Mouse (Mus musculus) CH12.LX (cell line): Measurements from ENCODE around the gene Ppm1m. TPM values are rescaled to one million over a fixed set of nuclear protein-coding genes. Genes with fewer than 3 reads are reported as not detected.

Experiments used
- DNase-seq: peaks from one replicate; pipeline ENCODE4 v3.0.0-alpha.2; 2013; ENCODE audit errors: extremely low read depth
- H3K27ac ChIP-seq: 2 replicates; pipeline ENCODE4 v1.5.1; 2012; ENCODE audit warnings: low read depth, mild to moderate bottlenecking, control low read depth, moderate library complexity; ENCODE audit not compliant: insufficient read depth
- H3K27me3 ChIP-seq: replicated peaks from 2 replicates; pipeline ENCODE3; 2012; ENCODE audit warnings: inconsistent platforms
- H3K36me3 ChIP-seq, 2 experiments: replicated peaks in 1 of 2; 2 replicates each; pipeline versions ENCODE3 to v1.6.1; 2012; ENCODE audit warnings: inconsistent platforms in 1 of 2, low read length in 1 of 2, mild to moderate bottlenecking in 1 of 2, mixed read lengths in 1 of 2, moderate library complexity in 1 of 2; ENCODE audit not compliant: control insufficient read depth in 1 of 2, insufficient read depth in 1 of 2
- H3K4me1 ChIP-seq, 2 experiments: 2 replicates each; pipeline ENCODE4 v1.6.1; 2012; ENCODE audit warnings: inconsistent platforms in 1 of 2, moderate library complexity in 1 of 2; ENCODE audit not compliant: insufficient read depth in 2 of 2, control insufficient read depth in 1 of 2
- H3K4me2 ChIP-seq: 2 replicates; pipeline ENCODE4 v1.6.1; 2012; ENCODE audit warnings: low read depth, mild to moderate bottlenecking, control low read depth; ENCODE audit not compliant: poor library complexity, insufficient read depth, severe bottlenecking
- H3K4me3 ChIP-seq, 3 experiments: fragments of 150-350 bp in 1 of 3; sonication (generic) in 1 of 3; replicated peaks in 1 of 3; 2 replicates each; pipeline versions ENCODE3 to v1.5.1; 2011 to 2012; ENCODE audit warnings: low read depth in 2 of 3, low read length in 2 of 3, mild to moderate bottlenecking in 2 of 3, moderate library complexity in 2 of 3, control low read depth in 1 of 3, improper control_type of control experiment in 1 of 3, inconsistent platforms in 1 of 3, mixed read lengths in 1 of 3; ENCODE audit not compliant: poor library complexity in 1 of 3
- H3K79me2 ChIP-seq: replicated peaks from 2 replicates; pipeline ENCODE4 v1.6.1; 2012; ENCODE audit warnings: mild to moderate bottlenecking, moderate library complexity; ENCODE audit not compliant: control insufficient read depth, poor library complexity, insufficient read depth, severe bottlenecking; ENCODE audit errors: extremely low read depth
- H3K9ac ChIP-seq: 2 replicates; pipeline ENCODE4 v1.6.1; 2012; ENCODE audit warnings: low read depth, mild to moderate bottlenecking, control low read depth, moderate library complexity; ENCODE audit not compliant: insufficient read depth
- H3K9me3 ChIP-seq: replicated peaks from 2 replicates; pipeline ENCODE3; 2012; ENCODE audit warnings: low read length, inconsistent platforms, mixed read lengths
- BHLHE40 ChIP-seq: IDR thresholded peaks from 2 replicates; pipeline ENCODE4 v1.6.1; 2011; ENCODE audit warnings: mild to moderate bottlenecking, low read depth, low read length, improper control_type of control experiment
- CHD2 ChIP-seq: IDR thresholded peaks from 2 replicates; pipeline ENCODE4 v1.6.1; 2011; ENCODE audit warnings: low read length, improper control_type of control experiment
- ELF1 ChIP-seq: IDR thresholded peaks from 2 replicates; pipeline ENCODE4 v1.6.1; 2014; ENCODE audit warnings: low read depth, mild to moderate bottlenecking, inconsistent platforms, low read length, improper control_type of control experiment
- EP300 ChIP-seq: IDR thresholded peaks from 2 replicates; pipeline ENCODE4 v1.6.1; 2011; ENCODE audit warnings: low read length, improper control_type of control experiment
- ETS1 ChIP-seq: conservative IDR thresholded peaks from 2 replicates; pipeline ENCODE4 v1.6.1; 2012; ENCODE audit warnings: low read depth, mild to moderate bottlenecking, inconsistent platforms, low read length, improper control_type of control experiment, moderate library complexity
- IRF4 ChIP-seq: IDR thresholded peaks from 2 replicates; pipeline ENCODE4 v1.6.1; 2014; ENCODE audit warnings: low read depth, mild to moderate bottlenecking, inconsistent platforms, low read length, improper control_type of control experiment
- KAT2A ChIP-seq: IDR thresholded peaks from 2 replicates; pipeline ENCODE4 v1.6.1; 2012; ENCODE audit warnings: low read length, improper control_type of control experiment, inconsistent platforms; ENCODE audit not compliant: insufficient replicate concordance
- MAFK ChIP-seq: IDR thresholded peaks from 2 replicates; pipeline ENCODE4 v1.6.1; 2011; ENCODE audit warnings: low read length, improper control_type of control experiment; ENCODE audit not compliant: insufficient replicate concordance
- MAZ ChIP-seq: IDR thresholded peaks from 2 replicates; pipeline ENCODE4 v1.6.1; 2012; ENCODE audit warnings: low read depth, mild to moderate bottlenecking, inconsistent platforms, low read length, improper control_type of control experiment, moderate library complexity
- MEF2A ChIP-seq: IDR thresholded peaks from 2 replicates; pipeline ENCODE4 v1.6.1; 2014; ENCODE audit warnings: low read depth, mild to moderate bottlenecking, inconsistent platforms, low read length, improper control_type of control experiment, borderline replicate concordance
- MXI1 ChIP-seq: IDR thresholded peaks from 2 replicates; pipeline ENCODE4 v1.6.1; 2011; ENCODE audit warnings: mild to moderate bottlenecking, low read depth, low read length, improper control_type of control experiment
- MYC ChIP-seq: IDR thresholded peaks from 2 replicates; pipeline ENCODE4 v1.6.1; 2011; ENCODE audit warnings: low read depth, mild to moderate bottlenecking, improper control_type of control experiment, low read length
- NELFE ChIP-seq: IDR thresholded peaks from 2 replicates; pipeline ENCODE4 v1.6.1; 2011; ENCODE audit warnings: low read depth, low read length, improper control_type of control experiment
- NRF1 ChIP-seq: IDR thresholded peaks from 2 replicates; pipeline ENCODE4 v1.6.1; 2014; ENCODE audit warnings: low read depth, mild to moderate bottlenecking, inconsistent platforms, low read length, improper control_type of control experiment, moderate library complexity
- POLR2AphosphoS2 ChIP-seq: IDR thresholded peaks from 2 replicates; pipeline ENCODE4 v1.6.1; 2011; ENCODE audit warnings: low read depth, low read length, improper control_type of control experiment
- RCOR1 ChIP-seq: conservative IDR thresholded peaks from 2 replicates; pipeline ENCODE4 v1.6.1; 2012; ENCODE audit warnings: low read depth, mild to moderate bottlenecking, inconsistent platforms, low read length, improper control_type of control experiment
- SMC3 ChIP-seq: IDR thresholded peaks from 2 replicates; pipeline ENCODE4 v1.6.1; 2011; ENCODE audit warnings: low read depth, low read length, improper control_type of control experiment
- TCF12 ChIP-seq: IDR thresholded peaks from 2 replicates; pipeline ENCODE4 v1.6.1; 2014; ENCODE audit warnings: low read depth, mild to moderate bottlenecking, inconsistent platforms, low read length, improper control_type of control experiment
- UBTF ChIP-seq: IDR thresholded peaks from 2 replicates; pipeline ENCODE4 v1.6.1; 2012; ENCODE audit warnings: low read depth, mild to moderate bottlenecking, inconsistent platforms, low read length, improper control_type of control experiment, moderate library complexity
- ZC3H11A ChIP-seq: IDR thresholded peaks from 2 replicates; pipeline ENCODE4 v1.6.1; 2012; ENCODE audit warnings: low read depth, mild to moderate bottlenecking, inconsistent platforms, low read length, improper control_type of control experiment
- dilution Hi-C: fragments of 300-500 bp; cut with MboI; formaldehyde crosslinking; loops from 2 replicates; pipeline ENCODE4 v1.14.3; 2020; ENCODE audit warnings: low sequenced_read_pairs; ENCODE audit not compliant: extremely low pct_unique_long_range_greater_than_20kb, extremely low pct_ligation_motif_present
- in situ Hi-C: fragments of 300-500 bp; cut with MboI; formaldehyde crosslinking; loops from 3 replicates; pipeline ENCODE4 v1.14.3; 2019; ENCODE audit warnings: low sequenced_read_pairs, low pct_ligation_motif_present, low pct_unique_long_range_greater_than_20kb, mixed read lengths
- polyA plus RNA-seq: library from polyadenylated mRNA; unstranded; fragments of >175 nt; gene quantifications from 2 replicates; pipeline ENCODE4 v1.2.1, GENCODE M21; 2012; ENCODE audit warnings: low read depth; ENCODE audit not compliant: insufficient read length
- total RNA-seq, 2 experiments: library from RNA; depleted of rRNA; stranded (reverse); fragments of 300-350 nt in 1 of 2; fragments of >200 nt in 1 of 2; gene quantifications; 2 replicates each; pipeline ENCODE4 v1.2.3; 2012 to 2014

Gene Ppm1m
- total and polyA plus RNA-seq, 3 experiments, result 54.7 to 111 (median 86.0) TPM

DNA sequence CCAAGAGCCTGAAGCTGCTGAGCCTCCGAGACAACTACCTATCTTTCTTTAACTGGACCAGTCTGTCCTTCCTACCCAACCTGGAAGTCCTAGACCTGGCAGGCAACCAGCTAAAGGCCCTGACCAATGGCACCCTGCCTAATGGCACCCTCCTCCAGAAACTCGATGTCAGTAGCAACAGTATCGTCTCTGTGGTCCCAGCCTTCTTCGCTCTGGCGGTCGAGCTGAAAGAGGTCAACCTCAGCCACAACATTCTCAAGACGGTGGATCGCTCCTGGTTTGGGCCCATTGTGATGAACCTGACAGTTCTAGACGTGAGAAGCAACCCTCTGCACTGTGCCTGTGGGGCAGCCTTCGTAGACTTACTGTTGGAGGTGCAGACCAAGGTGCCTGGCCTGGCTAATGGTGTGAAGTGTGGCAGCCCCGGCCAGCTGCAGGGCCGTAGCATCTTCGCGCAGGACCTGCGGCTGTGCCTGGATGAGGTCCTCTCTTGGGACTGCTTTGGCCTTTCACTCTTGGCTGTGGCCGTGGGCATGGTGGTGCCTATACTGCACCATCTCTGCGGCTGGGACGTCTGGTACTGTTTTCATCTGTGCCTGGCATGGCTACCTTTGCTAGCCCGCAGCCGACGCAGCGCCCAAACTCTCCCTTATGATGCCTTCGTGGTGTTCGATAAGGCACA lies 26.1 kb upstream of the Ppm1m start:
- dilution Hi-C loops (no loop called here), in situ Hi-C loops (no loop called here)
- Histone ChIP-seq H3K4me1 (peaks cover 36 to 59% of the 10 kb centered on the region in 2 experiments), H3K9ac (no peak overlapping the region), H3K36me3 (peaks cover 28 to 51% of the 10 kb centered on the region in 2 experiments), H3K27me3 (no peaks in the 10 kb centered on the region), H3K4me3 (peak overlapping the region in 1 of 3 experiments; percentile 8), H3K9me3 (peaks cover 41% of the 10 kb centered on the region), H3K79me2 (no peaks in the 10 kb centered on the region), H3K4me2 (no peak overlapping the region), H3K27ac (no peak overlapping the region)
- no peak for TF ChIP-seq POLR2AphosphoS2
- no peak for TF ChIP-seq KAT2A
- no peak for DNase-seq

DNA sequence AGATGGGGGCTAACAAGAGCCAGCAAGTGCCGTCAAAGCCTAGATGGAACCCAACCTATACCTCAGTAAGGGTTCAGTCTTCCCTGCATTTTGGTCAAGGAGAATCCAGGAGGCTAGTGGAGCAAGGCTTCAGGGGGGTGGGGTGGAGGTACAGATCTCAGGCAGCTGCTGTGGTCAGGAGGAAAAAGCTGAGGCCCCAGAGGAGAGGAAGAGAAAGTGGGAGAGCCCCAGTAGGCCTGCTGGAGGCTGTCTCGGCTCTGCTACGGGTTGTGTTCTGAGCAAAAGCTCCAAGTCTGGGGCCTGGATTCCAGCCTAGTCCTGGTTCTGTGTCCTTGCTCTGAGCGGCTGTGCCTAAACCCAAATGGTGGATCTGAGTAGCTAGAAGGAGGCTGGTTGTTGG lies 23.4 kb upstream of the Ppm1m start:
- H3K9ac ChIP-seq, result peak overlapping the region; percentile 34
- H3K4me3 ChIP-seq, result peak overlapping the region; percentile 20 to 51 (median 48)
- H3K4me2 ChIP-seq, result peak overlapping the region; percentile 65
- H3K4me1 ChIP-seq, result peaks cover 36 to 53% of the 10 kb centered on the region in 2 experiments
- H3K9me3 ChIP-seq, result peaks cover 50% of the 10 kb centered on the region
- in situ Hi-C loops, result no loop called here
- H3K79me2 ChIP-seq, result no peaks in the 10 kb centered on the region
- no peaks in the 10 kb centered on the region for H3K27me3 ChIP-seq
- TF ChIP-seq MXI1, result no peak
- no peak for TF ChIP-seq KAT2A
- peak; percentile 94 for TF ChIP-seq EP300
- TF ChIP-seq BHLHE40, result peak; percentile 71
- peak; percentile 88 for TF ChIP-seq CHD2
- no peak for TF ChIP-seq ZC3H11A
- 0 out of 2 replicates have a peak, but pooled peaks have one; percentile 5 for TF ChIP-seq NRF1
- TF ChIP-seq ETS1, result peak; percentile 84
- no peak for TF ChIP-seq UBTF
- 0 out of 2 replicates have a peak, but pooled peaks have one; percentile 25 for TF ChIP-seq MAZ
- TF ChIP-seq NELFE, result 0 out of 2 replicates have a peak, but pooled peaks have one; percentile 2
- peak; percentile 97 for TF ChIP-seq TCF12
- peak; percentile 63; the same call in 1 of the 2 replicates for TF ChIP-seq MAFK
- no peak for TF ChIP-seq ELF1
- TF ChIP-seq RCOR1, result peak; percentile 60; the same call in 1 of the 2 replicates
- no peak for TF ChIP-seq SMC3
- peak; percentile 52; the same call in 1 of the 2 replicates for TF ChIP-seq MYC
- peak; percentile 96 for TF ChIP-seq IRF4
- TF ChIP-seq MEF2A, result peak; percentile 80
- dilution Hi-C loops, result no loop called here
- peak overlapping the region; percentile 95 for H3K27ac ChIP-seq
- DNase-seq, result peak; percentile 82
- peaks cover 28 to 48% of the 10 kb centered on the region in 2 experiments for H3K36me3 ChIP-seq
